Mouse (Mus musculus): Measurements from ENCODE around the gene Il24.
A peak's percentile ranks its signal among the peaks of the same experiment; 100 is the strongest.

Gene Il24

GRCm38 (mm10) chr1:130887354-130887753 lies at the start of gene Il24:
Il24 (minus strand) TSS chr1:130887454.
- no peak for DNase-seq

- no peak for DNase-seq
Observed at GRCm38 (mm10) chr1:130936351-130936750, 49.1 kb upstream of the Il24 start.

GRCm38 (mm10) chr1:130926484-130926883 lies 39.2 kb upstream of the Il24 start:
- no peak for DNase-seq

GRCm38 (mm10) chr1:130918323-130918980 lies 31.2 kb upstream of the Il24 start:
- DNase-seq = peak; percentile 8

- no peak for DNase-seq
Observed at GRCm38 (mm10) chr1:130911401-130912010, 24.3 kb upstream of the Il24 start, which contains the start of gene Il20. Il20 (minus strand) TSS chr1:130911451.

- DNase-seq = no peak
Observed at GRCm38 (mm10) chr1:130902505-130902904, 15.3 kb upstream of the Il24 start.

- DNase-seq = no peak
Observed at GRCm38 (mm10) chr1:130894468-130894867, 7.2 kb upstream of the Il24 start.

- DNase-seq = no peak
Observed at GRCm38 (mm10) chr1:130893329-130894040, 6.2 kb upstream of the Il24 start.

GRCm38 (mm10) chr1:130892446-130892845 lies 5.2 kb upstream of the Il24 start:
- DNase-seq = no peak

GRCm38 (mm10) chr1:130883146-130883545 lies 4.1 kb downstream of the Il24 start:
- no peak for DNase-seq

- no peak for DNase-seq
Observed at GRCm38 (mm10) chr1:130879927-130880326, 7.3 kb downstream of the Il24 start.

- no peak for DNase-seq
Observed at GRCm38 (mm10) chr1:130877889-130878614, 9.2 kb downstream of the Il24 start.

GRCm38 (mm10) chr1:130876931-130877509 lies 10.2 kb downstream of the Il24 start:
- DNase-seq = peak; percentile 58

- DNase-seq = no peak
Observed at GRCm38 (mm10) chr1:130875910-130876309, 11.3 kb downstream of the Il24 start.

GRCm38 (mm10) chr1:130875139-130875538 lies 12.1 kb downstream of the Il24 start:
- peak; percentile 48 for DNase-seq

- DNase-seq = no peak
Observed at GRCm38 (mm10) chr1:130872912-130873311, 14.3 kb downstream of the Il24 start.

GRCm38 (mm10) chr1:130865541-130866221 lies 21.6 kb downstream of the Il24 start, which contains the start of gene Fcmr:
Fcmr (plus strand) TSS chr1:130865669.
- DNase-seq = no peak

- DNase-seq = no peak
Observed at GRCm38 (mm10) chr1:130864741-130865140, 22.5 kb downstream of the Il24 start.

- DNase-seq = peak; percentile 22
Observed at GRCm38 (mm10) chr1:130864238-130864637, 23.0 kb downstream of the Il24 start.

GRCm38 (mm10) chr1:130857456-130857855 lies 29.8 kb downstream of the Il24 start:
- no peak for DNase-seq

GRCm38 (mm10) chr1:130855723-130856122 lies 31.5 kb downstream of the Il24 start:
- DNase-seq = no peak

GRCm38 (mm10) chr1:130854819-130855218 lies 32.4 kb downstream of the Il24 start:
- no peak for DNase-seq

Data from layer of hippocampus, adult 9-11 months (tissue).